ENCODE assay signal across 18 mouse cellular contexts in genomic region chr3:17282881-17283280, GRCm38 (mm10).
"Had no signal": no experiment of that assay in that cellular context is flagged by ENCODE, and none has a peak within 500 bp of the region (broad histone marks: within the 10 kb centered on the region; RNA-seq: fewer than 3 reads in every experiment).

No protein-coding gene starts in this region.

- H3K4me2 ChIP-seq: liver, embryonic 13.5 days; midbrain, embryonic 11.5 days; neural tube, embryonic 13.5 days had no signal

- DNase-seq: kidney, adult 18-20 months; kidney, adult 9 months; kidney, postnatal 14 days; kidney, postnatal 4 days; liver, embryonic 13.5 days; lung, adult 2 months; lung, postnatal 14 days; lung, postnatal 4 days; midbrain, embryonic 14.5 days; right cerebral cortex, adult 18-20 months; right cerebral cortex, postnatal 14 days; right cerebral cortex, postnatal 4 days; thymus, adult 2 months; thymus, postnatal 25 days had no signal

- H3K9me3 ChIP-seq: liver, embryonic 13.5 days; neural tube, embryonic 13.5 days had no signal

- H3K27ac ChIP-seq: liver, embryonic 13.5 days; neural tube, embryonic 13.5 days; stomach, postnatal 0 days had no signal

- H3K36me3 ChIP-seq: liver, embryonic 13.5 days; neural tube, embryonic 13.5 days had no signal

- H3K4me3 ChIP-seq: liver, embryonic 13.5 days; myocyte; neural tube, embryonic 13.5 days had no signal

- H3K27me3 ChIP-seq: liver, embryonic 13.5 days; neural tube, embryonic 13.5 days had no signal

- H3K9ac ChIP-seq: liver, embryonic 13.5 days; neural tube, embryonic 13.5 days had no signal

- H3K4me1 ChIP-seq: liver, embryonic 13.5 days had no signal
